Mouse (Mus musculus) left cerebral cortex, adult 8-10 months (tissue): ENCODE data around the gene Lca5l. TPM values are rescaled to one million over a fixed set of nuclear protein-coding genes. Genes with fewer than 3 reads are reported as not detected.

Experiments used
- DNase-seq, 2 experiments: peaks; one replicate each; pipeline ENCODE4 v3.0.0; 2022; ENCODE audit warnings: low spot score in 2 of 2
- total RNA-seq, 4 experiments: library from RNA; stranded (reverse); gene quantifications; 2 replicates each; pipeline ENCODE4 v1.2.4; 2022

Gene Lca5l
- total RNA-seq, 4 experiments from 2014 or later: 1.5 to 2.0 (median 1.8) TPM

GRCm38 (mm10) chr16:96120022-96120623 lies 71.9 kb downstream of the Lca5l start:
- no peak for DNase-seq

GRCm38 (mm10) chr16:96114729-96115128 lies 77.3 kb downstream of the Lca5l start:
- no peak for DNase-seq

DNA sequence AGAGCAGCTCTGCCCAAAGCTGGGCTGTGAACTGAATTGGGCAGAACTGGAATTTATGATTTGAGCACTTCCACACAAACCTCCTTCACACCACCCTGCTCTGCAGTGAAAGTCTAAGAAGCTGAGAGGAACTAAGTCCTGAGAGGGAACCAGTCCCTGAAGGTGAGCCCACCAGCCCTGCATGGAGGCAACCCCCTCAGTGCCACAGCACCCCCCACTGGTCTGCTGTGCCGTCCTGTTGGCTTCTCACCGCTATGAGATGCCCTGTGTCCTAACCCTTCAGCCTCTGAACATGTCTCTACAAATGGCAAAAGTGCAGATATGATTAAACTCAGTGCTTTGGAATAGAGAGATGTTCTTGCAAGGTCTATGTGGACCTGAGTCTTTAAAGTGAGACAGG lies 79.3 kb downstream of the Lca5l start:
- DNase-seq: no peak

DNA sequence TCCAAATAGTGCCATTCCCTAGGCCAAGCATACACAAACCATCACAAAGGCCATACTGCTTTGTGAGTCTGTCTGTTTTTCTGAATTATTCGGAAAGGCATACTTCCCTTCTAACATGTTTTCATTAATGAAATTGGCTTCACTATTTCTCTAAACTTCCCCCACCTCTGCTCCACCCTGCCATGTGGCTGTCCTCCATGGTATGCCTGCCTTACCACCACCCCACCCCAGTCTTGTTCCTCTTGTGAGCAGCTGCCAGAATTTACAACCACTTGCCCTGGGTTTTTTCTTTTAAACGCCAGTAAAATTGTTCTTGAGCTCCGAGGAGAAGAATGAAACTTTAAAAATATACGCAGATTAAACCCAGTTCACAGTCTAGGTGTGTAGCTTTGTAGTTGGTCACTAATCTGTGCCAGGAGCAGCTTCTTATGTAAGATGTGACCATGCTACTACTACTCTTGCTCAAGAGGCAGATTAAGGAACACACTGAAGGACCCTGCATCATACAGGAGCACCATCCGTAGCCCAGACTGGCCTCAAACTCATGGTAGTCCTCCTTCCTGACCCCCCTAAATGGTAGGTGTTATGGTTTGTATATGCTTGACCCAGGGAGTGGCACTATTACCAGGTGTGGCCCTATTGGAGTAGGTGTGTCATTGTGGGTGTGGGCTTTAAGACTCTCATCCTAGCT lies 81.3 kb downstream of the Lca5l start:
- no peak for DNase-seq

DNA sequence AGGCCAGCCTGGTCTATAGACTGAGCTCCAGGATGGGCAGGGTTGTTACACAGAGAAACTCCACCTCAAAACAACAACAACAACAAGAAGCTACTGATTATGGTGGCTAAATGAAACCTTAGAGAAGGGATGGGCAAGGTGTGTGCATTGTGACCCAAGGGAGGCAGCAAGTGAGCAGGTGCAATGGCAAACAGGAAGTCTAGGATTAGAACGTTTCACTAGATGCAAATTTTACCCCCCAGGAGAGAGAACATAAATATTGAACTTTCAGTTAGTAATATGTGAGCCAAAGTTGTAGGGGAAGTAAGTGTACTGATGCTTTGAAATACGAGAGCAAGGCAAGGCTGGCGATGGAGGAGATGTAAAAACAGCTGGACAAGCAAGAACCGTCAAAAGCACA lies 82.4 kb downstream of the Lca5l start:
- no peak for DNase-seq

Other genes with a start within 250 kb of the Lca5l start
- 10 to 100 TPM; 15.2 to 19.0 (median 17.7) TPM for gene Psmg1, start 201.3 kb downstream of the Lca5l start, total RNA-seq
- gene Brwd1, start 109.7 kb downstream of the Lca5l start, total RNA-seq: 100 to 1,000 TPM; 140 to 158 (median 147) TPM
- 10 to 100 TPM; 58.6 to 76.0 (median 62.2) TPM for gene Hmgn1, start 64.5 kb downstream of the Lca5l start, total RNA-seq
- gene Wrb, start 46.9 kb downstream of the Lca5l start, total RNA-seq: 10 to 100 TPM; 72.4 to 78.7 (median 77.5) TPM
- gene Sh3bgr, start 8.2 kb upstream of the Lca5l start, total RNA-seq: 1 to 10 TPM; 2.3 to 4.8 (median 2.6) TPM
- 10 to 100 TPM; 40.5 to 45.0 (median 41.1) TPM for gene B3galt5, start 43.5 kb upstream of the Lca5l start, total RNA-seq